Mouse (Mus musculus) gastrocnemius, adult 2 months (tissue): ENCODE data around the gene Neurod4. TPM values are rescaled to one million over a fixed set of nuclear protein-coding genes. Genes with fewer than 3 reads are reported as not detected.

Experiments
- DNase-seq: peaks from one replicate; pipeline ENCODE4 v3.0.0; 2022
- H3K27ac ChIP-seq: fragments of 200-600 bp; 2 replicates; pipeline ENCODE4 v1.8.1; 2022; ENCODE audit warnings: mild to moderate bottlenecking
- H3K4me3 ChIP-seq: fragments of 200-600 bp; 2 replicates; pipeline ENCODE4 v1.8.1; 2022; ENCODE audit warnings: mild to moderate bottlenecking, moderate library complexity
- CTCF ChIP-seq: fragments of 200-600 bp; IDR thresholded peaks from 2 replicates; pipeline ENCODE4 v1.8.1; 2022; ENCODE audit warnings: antibody characterized with exemption, mild to moderate bottlenecking, moderate library complexity
- intact Hi-C: fragments of 180-260 bp; cut with DNase I; formaldehyde crosslinking; loops from one replicate; pipeline ENCODE4 v1.15.1; 2025
- total RNA-seq, 2 experiments: library from RNA; stranded (reverse); gene quantifications; 2 replicates each; pipeline ENCODE4 v1.2.3; 2021

Neurod4 gene
- total RNA-seq, 2 experiments from 2014 or later, result not detected

- intact Hi-C loops, result no loop called here
- no peak for TF ChIP-seq CTCF
- no peak overlapping the region for H3K27ac ChIP-seq
These were observed 8.0 kb upstream of the Neurod4 start for GRCm38 (mm10) chr10:130288007-130288406.

GRCm38 (mm10) chr10:130287201-130287600 is 7.2 kb upstream of the Neurod4 start:
- no peak for TF ChIP-seq CTCF
- intact Hi-C loops, result no loop called here
- Histone ChIP-seq H3K4me3 (no peak overlapping the region), H3K27ac (no peak overlapping the region)
- no peak for DNase-seq

More at GRCm38 (mm10) chr10:130288007-130288406, 8.0 kb upstream of the Neurod4 start:
- no peak for DNase-seq
- H3K4me3 ChIP-seq, result no peak overlapping the region

GRCm38 (mm10) chr10:130281982-130282449 is 2.0 kb upstream of the Neurod4 start:
- Histone ChIP-seq H3K4me3 (no peak overlapping the region), H3K27ac (no peak overlapping the region)
- intact Hi-C loops, result no loop called here
- no peak for DNase-seq
- TF ChIP-seq CTCF, result no peak

- intact Hi-C loops, result no loop called here
- no peak overlapping the region for H3K27ac ChIP-seq
- no peak for TF ChIP-seq CTCF
- no peak for DNase-seq
- H3K4me3 ChIP-seq, result no peak overlapping the region
These were observed 3.5 kb downstream of the Neurod4 start for GRCm38 (mm10) chr10:130276496-130276895.

- no peak overlapping the region for H3K27ac ChIP-seq
- DNase-seq, result no peak
- TF ChIP-seq CTCF, result no peak
- H3K4me3 ChIP-seq, result no peak overlapping the region
- intact Hi-C loops, result no loop called here
These were observed 4.3 kb downstream of the Neurod4 start for GRCm38 (mm10) chr10:130275759-130276158.

- H3K4me3 ChIP-seq, result no peak overlapping the region
- intact Hi-C loops, result no loop called here
- no peak overlapping the region for H3K27ac ChIP-seq
- DNase-seq, result peak; percentile 17
- no peak for TF ChIP-seq CTCF
These were observed 16.8 kb downstream of the Neurod4 start for GRCm38 (mm10) chr10:130263203-130263602.

- intact Hi-C loops, result no loop called here
- Histone ChIP-seq H3K4me3 (no peak overlapping the region), H3K27ac (no peak overlapping the region)
- no peak for DNase-seq
- no peak for TF ChIP-seq CTCF
These were observed 20.6 kb downstream of the Neurod4 start for GRCm38 (mm10) chr10:130259483-130259882.

GRCm38 (mm10) chr10:130244271-130244670 is 35.8 kb downstream of the Neurod4 start:
- intact Hi-C loops, result no loop called here
- no peak for TF ChIP-seq CTCF
- H3K27ac ChIP-seq, result no peak overlapping the region
- no peak for DNase-seq
- H3K4me3 ChIP-seq, result no peak overlapping the region

- Histone ChIP-seq H3K27ac (no peak overlapping the region), H3K4me3 (no peak overlapping the region)
- DNase-seq, result no peak
- no peak for TF ChIP-seq CTCF
- intact Hi-C loops, result no loop called here
These were observed 41.5 kb downstream of the Neurod4 start for GRCm38 (mm10) chr10:130238318-130239209.

GRCm38 (mm10) chr10:130234576-130234975 is 45.5 kb downstream of the Neurod4 start:
- H3K27ac ChIP-seq, result no peak overlapping the region
- intact Hi-C loops, result no loop called here
- no peak for DNase-seq
- no peak overlapping the region for H3K4me3 ChIP-seq
- TF ChIP-seq CTCF, result no peak

- no peak overlapping the region for H3K27ac ChIP-seq
- TF ChIP-seq CTCF, result no peak
- intact Hi-C loops, result no loop called here
- H3K4me3 ChIP-seq, result no peak overlapping the region
- DNase-seq, result no peak
These were observed 47.9 kb downstream of the Neurod4 start for GRCm38 (mm10) chr10:130232117-130232516.

GRCm38 (mm10) chr10:130229584-130229983 is 50.5 kb downstream of the Neurod4 start:
- DNase-seq, result no peak
- intact Hi-C loops, result loop anchor here (2.0 kb wide), 1 partner anchor 69 kb away; no protein-coding TSS in a partner anchor
- no peak for TF ChIP-seq CTCF
- no peak overlapping the region for H3K27ac ChIP-seq
- H3K4me3 ChIP-seq, result no peak overlapping the region

- peak; percentile 20 for DNase-seq
- peak; percentile 76 for TF ChIP-seq CTCF
- Histone ChIP-seq H3K27ac (no peak overlapping the region), H3K4me3 (no peak overlapping the region)
- intact Hi-C loops, result loop anchor here (2.0 kb wide), 1 partner anchor 71 kb away; no protein-coding TSS in a partner anchor
These were observed 51.8 kb downstream of the Neurod4 start for GRCm38 (mm10) chr10:130228246-130228645.
